Mouse (Mus musculus): ENCODE results near the gene Spata5. TPM values are rescaled to one million over a fixed set of nuclear protein-coding genes. Genes with fewer than 3 reads are reported as not detected.

The Spata5 gene
- total RNA-seq, 2 experiments from 2014 or later: 17.8 to 24.8 TPM

- intact Hi-C loops (cut with DNase I): no loop called here
- no peak for DNase-seq (ENCODE audit: extremely low spot score in 1 of 2, low spot score in 2 of 2)
These were observed 133.8 kb downstream of the Spata5 start for GRCm38 (mm10) chr3:37553371-37554033.

- intact Hi-C loops (cut with DNase I): no loop called here
- no peak for DNase-seq (ENCODE audit: extremely low spot score in 1 of 2, low spot score in 2 of 2)
These were observed 136.9 kb downstream of the Spata5 start for GRCm38 (mm10) chr3:37556412-37557113.

GRCm38 (mm10) chr3:37557741-37558479, 138.2 kb downstream of the Spata5 start:
- intact Hi-C loops (cut with DNase I): no loop called here

DNA sequence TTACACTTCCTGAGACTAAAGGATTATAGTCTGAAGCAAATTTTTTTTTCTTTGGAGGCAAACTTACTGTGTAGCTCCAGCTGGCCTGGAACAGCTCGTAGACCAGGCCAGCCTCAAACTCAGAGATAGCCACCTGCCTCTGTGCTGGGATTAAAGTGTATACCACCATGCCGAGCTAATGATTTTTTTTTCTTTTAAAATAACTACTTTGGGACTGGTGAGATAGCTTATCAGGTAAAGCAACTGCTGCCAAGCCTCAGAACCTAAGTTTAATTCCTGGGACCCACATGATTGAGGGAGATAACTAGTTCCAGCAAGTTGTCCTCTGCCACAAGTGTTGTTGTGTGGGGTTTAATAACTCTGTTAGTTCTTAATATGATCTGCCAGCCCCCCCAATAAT, 139.6 kb downstream of the Spata5 start:
- intact Hi-C loops (cut with DNase I): no loop called here
- DNase-seq (ENCODE audit: extremely low spot score in 1 of 2, low spot score in 2 of 2): no peak

More at GRCm38 (mm10) chr3:37557741-37558479, 138.2 kb downstream of the Spata5 start:
- no peak for DNase-seq (ENCODE audit: extremely low spot score in 1 of 2, low spot score in 2 of 2)

DNA sequence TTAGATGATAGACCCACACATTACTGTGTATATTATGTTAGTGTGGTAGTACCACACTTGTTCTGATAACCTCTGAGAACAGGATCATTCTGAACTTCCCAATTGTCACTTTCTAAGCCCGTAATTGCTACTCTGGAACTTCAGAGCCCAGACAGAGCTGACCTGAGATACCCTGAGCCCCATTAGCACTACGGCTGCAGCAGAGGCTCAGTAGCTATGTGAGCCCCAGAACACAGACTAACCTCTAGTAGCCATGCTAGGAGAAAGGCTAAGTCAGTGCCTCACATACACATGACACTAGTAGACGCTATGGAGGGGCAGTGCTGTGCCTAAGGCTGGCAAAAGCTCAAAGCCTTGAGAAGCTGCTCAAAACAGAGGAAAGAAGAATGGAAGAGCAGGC, 141.8 kb downstream of the Spata5 start:
- intact Hi-C loops (cut with DNase I): no loop called here
- DNase-seq (ENCODE audit: extremely low spot score in 1 of 2, low spot score in 2 of 2): no peak

GRCm38 (mm10) chr3:37566097-37566496, 146.4 kb downstream of the Spata5 start:
- intact Hi-C loops (cut with DNase I): no loop called here
- DNase-seq (ENCODE audit: extremely low spot score in 1 of 2, low spot score in 2 of 2): no peak

DNA sequence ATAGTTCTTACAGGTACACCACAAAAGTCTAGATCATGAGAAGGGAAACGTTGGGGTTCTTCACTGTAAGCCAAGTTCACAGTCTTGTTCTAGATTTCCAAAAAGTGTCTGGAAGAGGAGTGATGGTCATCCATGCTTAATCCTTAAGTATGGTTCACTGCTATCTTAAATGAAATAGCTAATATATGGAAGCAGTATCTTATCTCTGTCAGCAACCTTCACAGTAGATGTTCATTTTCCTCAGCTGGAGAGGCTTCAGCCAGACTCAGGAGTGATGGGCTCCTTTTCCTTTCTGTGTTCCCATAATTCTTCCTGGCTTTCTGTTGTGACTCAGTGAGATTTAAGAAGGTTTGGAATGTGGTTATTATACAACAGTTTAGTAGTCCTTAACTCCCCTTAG, 147.8 kb downstream of the Spata5 start:
- intact Hi-C loops (cut with DNase I): no loop called here

DNA sequence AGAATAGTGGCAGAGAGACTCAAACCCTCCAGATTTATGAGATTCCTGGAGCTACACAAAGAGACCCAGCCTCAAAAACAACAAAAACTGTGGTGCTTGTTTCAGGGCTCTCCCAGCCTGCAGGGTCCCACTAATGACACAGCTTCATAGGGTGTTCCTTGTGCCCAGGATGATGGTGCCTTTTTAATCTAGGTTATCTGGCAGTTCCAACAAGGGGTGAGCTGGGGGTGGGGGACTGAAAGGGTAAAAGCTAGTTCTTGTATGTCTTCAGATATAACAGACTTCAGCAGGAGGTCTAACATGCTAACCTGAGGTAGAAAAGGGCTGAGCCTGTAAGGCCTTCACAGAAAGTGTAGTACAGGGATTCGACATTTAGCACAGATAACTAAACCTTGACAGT, 149.1 kb downstream of the Spata5 start:
- intact Hi-C loops (cut with DNase I): no loop called here
- no peak for DNase-seq (ENCODE audit: extremely low spot score in 1 of 2, low spot score in 2 of 2)

More for the DNA sequence above, 147.8 kb downstream of the Spata5 start:
- no peak for DNase-seq (ENCODE audit: extremely low spot score in 1 of 2, low spot score in 2 of 2)

DNA sequence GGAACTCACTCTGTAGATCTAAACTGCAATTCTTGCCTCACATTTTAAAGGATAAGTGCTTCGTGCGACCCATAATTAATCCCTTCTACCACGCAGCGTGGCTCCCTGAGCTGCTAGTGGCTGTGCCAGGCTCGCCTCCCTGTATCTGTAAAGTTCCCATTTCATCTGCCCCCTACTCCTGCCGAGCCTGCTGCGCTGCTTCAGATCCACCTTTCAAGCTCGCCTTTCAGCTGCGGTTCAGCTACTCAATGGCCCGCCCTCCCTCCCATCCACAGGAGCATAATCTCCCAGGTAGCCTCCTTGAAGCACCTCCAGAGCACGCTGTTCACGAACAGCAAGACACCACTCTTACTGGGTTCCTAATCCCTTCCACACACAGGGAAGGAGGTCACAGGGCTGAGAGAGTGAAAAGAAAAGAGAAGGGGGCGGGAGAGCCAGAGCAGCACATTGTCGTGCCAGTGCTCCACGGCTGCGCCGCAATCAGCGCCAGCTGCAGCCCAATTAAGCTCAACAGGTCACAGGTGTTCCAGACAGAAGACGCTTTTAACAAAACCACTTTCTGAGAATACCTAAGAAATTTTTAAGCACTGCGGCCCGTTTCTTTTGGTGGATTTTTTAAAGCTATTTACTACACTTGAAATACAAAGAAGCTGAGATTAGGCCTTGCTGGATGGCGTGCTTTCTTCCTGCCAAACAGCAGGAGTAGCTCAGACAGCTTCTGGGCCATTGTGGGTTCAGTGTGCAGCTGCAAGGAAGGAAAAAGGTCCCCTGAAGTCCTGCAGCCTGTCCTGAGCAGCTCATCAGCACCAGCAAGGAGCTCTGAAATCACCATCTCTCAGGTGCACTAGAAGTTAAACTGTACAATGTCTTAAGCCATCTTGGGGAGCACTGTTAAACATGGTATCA, 150.2 kb downstream of the Spata5 start:
- no peak for DNase-seq (ENCODE audit: extremely low spot score in 1 of 2, low spot score in 2 of 2)
- intact Hi-C loops (cut with DNase I): no loop called here

DNA sequence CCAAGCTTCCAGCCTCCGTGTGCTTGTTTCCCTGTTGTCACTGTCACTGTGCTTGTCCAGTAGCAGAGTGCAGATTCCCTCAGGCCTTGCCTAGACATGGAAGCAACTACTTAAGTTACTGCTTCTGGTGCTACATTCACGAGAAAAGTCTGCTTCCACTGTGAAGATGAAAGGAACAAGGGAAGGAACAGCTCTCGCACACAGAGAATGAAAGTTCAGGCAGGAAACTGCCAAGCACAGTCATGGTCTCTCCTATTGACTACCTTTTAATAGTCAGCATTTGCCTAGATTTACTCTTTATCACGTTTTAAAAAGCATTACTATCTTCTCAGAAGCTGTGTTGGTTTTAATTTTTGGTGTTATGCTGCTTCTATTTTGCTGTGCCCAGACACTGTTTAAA, 151.9 kb downstream of the Spata5 start:
- no peak for DNase-seq (ENCODE audit: extremely low spot score in 1 of 2, low spot score in 2 of 2)
- intact Hi-C loops (cut with DNase I): no loop called here

DNA sequence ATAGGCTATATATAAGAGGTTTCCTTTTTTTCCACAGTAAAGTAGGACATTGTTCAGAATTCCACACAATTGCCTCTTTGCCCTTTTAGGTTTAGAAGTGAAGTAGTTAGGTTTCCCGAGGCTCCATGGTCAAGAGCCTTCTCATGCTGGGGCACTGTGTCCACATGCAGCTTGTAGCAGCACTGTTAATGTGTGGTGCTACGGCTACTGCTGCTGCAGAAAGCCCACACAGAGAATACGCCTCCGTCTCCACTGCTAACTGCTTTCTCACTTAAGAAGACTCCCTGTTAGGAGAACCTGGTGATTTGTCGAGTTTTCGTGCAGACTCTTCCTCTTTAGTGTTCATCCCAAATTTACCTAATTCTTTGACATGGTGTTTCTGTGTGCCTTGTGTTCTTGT, 152.4 kb downstream of the Spata5 start:
- DNase-seq (ENCODE audit: extremely low spot score in 1 of 2, low spot score in 2 of 2): no peak
- intact Hi-C loops (cut with DNase I): no loop called here

GRCm38 (mm10) chr3:37576840-37577239, 157.1 kb downstream of the Spata5 start:
- intact Hi-C loops (cut with DNase I): no loop called here
- DNase-seq (ENCODE audit: extremely low spot score in 1 of 2, low spot score in 2 of 2): no peak

- DNase-seq (ENCODE audit: extremely low spot score in 1 of 2, low spot score in 2 of 2): no peak
- intact Hi-C loops (cut with DNase I): no loop called here
These were observed 158.0 kb downstream of the Spata5 start for GRCm38 (mm10) chr3:37577706-37578105.

GRCm38 (mm10) chr3:37584576-37584975, 164.9 kb downstream of the Spata5 start:
- no peak for DNase-seq (ENCODE audit: extremely low spot score in 1 of 2, low spot score in 2 of 2)
- intact Hi-C loops (cut with DNase I): no loop called here

DNA sequence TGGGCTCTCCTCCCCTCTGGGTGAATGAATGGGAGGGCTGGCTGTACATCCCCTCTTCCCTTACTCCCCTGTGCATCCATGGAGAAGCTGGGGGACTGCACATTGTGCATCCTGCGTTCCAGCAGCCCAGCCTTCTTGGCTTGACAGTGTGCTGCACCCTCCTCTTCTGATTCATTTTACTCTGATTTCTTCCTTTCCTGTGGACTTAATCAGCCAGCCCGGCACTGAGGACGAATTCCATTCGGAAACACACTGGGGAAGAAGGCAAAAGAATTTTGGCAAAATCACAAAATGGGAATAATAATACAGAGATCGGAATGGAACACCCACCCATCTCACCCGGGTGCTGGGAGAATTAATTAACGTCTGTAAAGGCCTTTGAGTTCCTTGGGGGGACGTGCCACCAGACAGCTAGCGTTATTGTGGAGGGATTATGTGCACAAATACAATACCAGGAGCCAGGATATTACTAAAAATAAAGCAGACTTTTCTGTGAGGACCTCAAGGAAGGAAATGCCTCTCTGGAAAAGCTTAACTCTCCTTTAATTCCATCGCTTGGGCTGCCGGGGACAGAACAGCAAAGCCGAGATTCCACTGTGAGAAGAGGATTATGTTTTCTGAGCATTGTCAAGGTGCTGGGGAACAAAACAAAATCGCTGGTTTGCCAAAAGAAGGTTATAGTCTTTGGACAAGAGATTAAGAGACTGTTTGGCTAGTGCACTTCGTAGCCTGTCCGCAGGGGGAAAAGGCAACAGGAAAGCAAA, 166.5 kb downstream of the Spata5 start:
- intact Hi-C loops (cut with DNase I): no loop called here
- no peak for DNase-seq (ENCODE audit: extremely low spot score in 1 of 2, low spot score in 2 of 2)

DNA sequence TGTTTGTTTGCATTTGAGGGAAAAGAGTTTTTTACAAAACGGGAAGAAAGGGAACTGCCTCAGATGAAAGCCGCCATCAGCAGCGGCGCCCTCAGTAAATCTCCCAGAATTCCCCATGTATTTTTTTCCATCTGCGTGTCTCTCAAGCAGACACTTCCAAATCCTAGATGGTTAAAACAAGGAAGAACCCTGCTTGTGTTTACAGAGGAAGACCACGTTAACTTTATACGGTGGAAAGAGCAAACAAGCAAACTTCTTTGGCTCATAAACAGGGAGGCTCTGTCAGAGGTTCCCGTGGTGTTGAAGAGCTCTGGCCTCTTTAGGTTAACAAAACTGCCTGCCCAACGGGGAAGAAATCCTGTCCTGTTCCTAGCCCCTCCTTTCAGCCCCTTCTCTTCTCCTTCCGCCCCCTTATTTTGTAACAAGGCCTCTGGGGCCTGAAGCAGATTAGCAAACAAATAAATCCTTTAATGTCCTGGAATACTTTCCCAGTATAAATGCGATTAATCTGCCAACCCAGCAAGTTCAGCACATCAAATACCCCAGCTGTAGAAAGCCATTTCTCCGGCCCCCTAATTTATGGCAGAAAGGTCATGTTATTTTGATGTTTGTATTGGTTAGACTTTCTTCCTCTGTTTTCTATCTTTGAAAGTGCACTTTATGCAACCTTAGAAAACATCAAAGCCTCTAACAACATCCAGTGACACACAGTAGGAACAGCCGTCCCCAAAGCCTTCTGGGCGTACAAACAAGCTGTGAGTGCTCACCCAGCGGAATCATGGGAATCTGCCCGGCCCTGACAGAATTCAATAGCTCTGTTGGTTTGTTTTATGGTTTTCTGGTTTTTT, 167.3 kb downstream of the Spata5 start:
- intact Hi-C loops (cut with DNase I): no loop called here
- peak in 1 of 2 experiments; percentile 30 for DNase-seq (ENCODE audit: extremely low spot score in 1 of 2, low spot score in 2 of 2)

DNA sequence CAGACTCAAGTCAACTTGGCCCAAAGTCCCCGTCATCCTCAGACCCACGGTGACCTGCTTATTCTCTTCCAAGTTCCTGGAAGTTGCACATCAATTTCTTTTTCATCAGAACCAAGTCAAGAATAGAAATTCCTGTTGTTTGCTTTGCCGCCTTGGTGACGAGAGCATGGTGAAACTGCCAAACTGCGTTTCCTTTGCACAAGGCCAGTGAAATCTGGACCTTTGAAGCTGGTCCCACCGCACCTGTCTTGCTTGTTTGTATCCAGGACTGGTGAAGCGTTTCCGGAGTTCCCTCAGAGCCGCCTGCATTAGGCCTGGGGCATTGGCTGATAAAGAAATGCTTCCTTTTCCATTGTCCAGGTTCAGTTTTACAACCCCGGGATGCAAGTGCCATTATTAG, 176.0 kb downstream of the Spata5 start:
- DNase-seq (ENCODE audit: extremely low spot score in 1 of 2, low spot score in 2 of 2): no peak
- intact Hi-C loops (cut with DNase I): no loop called here
